Mouse (Mus musculus): ENCODE data around the gene Plg. TPM values are rescaled to one million over a fixed set of nuclear protein-coding genes. Genes with fewer than 3 reads are reported as not detected.

Plg gene
- polyA plus RNA-seq, 1 experiment from 2014 or later: not detected

- no peak for DNase-seq (ENCODE audit: extremely low spot score, low spot score)
- Histone ChIP-seq H3K27me3 (ENCODE audit: poor library complexity, severe bottlenecking) (no peaks in the 10 kb centered on the region), H3K4me3 (no peak overlapping the region), H3K36me3 (replicated peaks) (no peaks in the 10 kb centered on the region), H3K27ac (no peak overlapping the region), H3K4me1 (no peaks in the 10 kb centered on the region), H3K9me3 (peaks cover 5% of the 10 kb centered on the region; the same call in 1 of the 2 replicates)
- WGBS: 94% methylated on average over 10 of the region's 10 CpGs
These were observed 59.4 kb downstream of the Plg start for GRCm38 (mm10) chr17:12437771-12438170.

GRCm38 (mm10) chr17:12444561-12444960, 66.2 kb downstream of the Plg start:
- no peak for DNase-seq (ENCODE audit: extremely low spot score, low spot score)
- Histone ChIP-seq H3K9me3 (peaks cover 5% of the 10 kb centered on the region; the same call in 1 of the 2 replicates), H3K27ac (no peak overlapping the region), H3K36me3 (replicated peaks) (no peaks in the 10 kb centered on the region), H3K4me3 (no peak overlapping the region), H3K4me1 (no peaks in the 10 kb centered on the region), H3K27me3 (ENCODE audit: poor library complexity, severe bottlenecking) (no peaks in the 10 kb centered on the region)
- WGBS: 84% methylated on average over 2 of the region's 2 CpGs

GRCm38 (mm10) chr17:12451234-12451633, 72.8 kb downstream of the Plg start:
- WGBS: 64% methylated on average over 4 of the region's 4 CpGs
- no peaks in the 10 kb centered on the region for H3K36me3 ChIP-seq (replicated peaks)
- H3K27ac ChIP-seq: no peak overlapping the region
- no peaks in the 10 kb centered on the region for H3K9me3 ChIP-seq
- no peaks in the 10 kb centered on the region for H3K27me3 ChIP-seq (ENCODE audit: poor library complexity, severe bottlenecking)
- no peaks in the 10 kb centered on the region for H3K4me1 ChIP-seq
- no peak overlapping the region for H3K4me3 ChIP-seq
- DNase-seq (ENCODE audit: extremely low spot score, low spot score): no peak

- WGBS: 85% methylated on average over 11 of the region's 11 CpGs
- Histone ChIP-seq H3K4me1 (no peaks in the 10 kb centered on the region), H3K9me3 (no peaks in the 10 kb centered on the region), H3K27ac (no peak overlapping the region), H3K36me3 (replicated peaks) (no peaks in the 10 kb centered on the region), H3K27me3 (ENCODE audit: poor library complexity, severe bottlenecking) (no peaks in the 10 kb centered on the region), H3K4me3 (no peak overlapping the region)
- DNase-seq (ENCODE audit: extremely low spot score, low spot score): no peak
These were observed 74.6 kb downstream of the Plg start for GRCm38 (mm10) chr17:12452862-12453531.

GRCm38 (mm10) chr17:12453691-12454090, 75.3 kb downstream of the Plg start:
- H3K9me3 ChIP-seq: no peaks in the 10 kb centered on the region
- no peak overlapping the region for H3K27ac ChIP-seq
- no peaks in the 10 kb centered on the region for H3K27me3 ChIP-seq (ENCODE audit: poor library complexity, severe bottlenecking)
- no peak for DNase-seq (ENCODE audit: extremely low spot score, low spot score)
- no peaks in the 10 kb centered on the region for H3K4me1 ChIP-seq
- 86% methylated on average over 6 of the region's 6 CpGs for WGBS
- no peak overlapping the region for H3K4me3 ChIP-seq
- H3K36me3 ChIP-seq (replicated peaks): no peaks in the 10 kb centered on the region

- Histone ChIP-seq H3K27me3 (ENCODE audit: poor library complexity, severe bottlenecking) (no peaks in the 10 kb centered on the region), H3K4me3 (no peak overlapping the region), H3K4me1 (no peaks in the 10 kb centered on the region), H3K27ac (no peak overlapping the region), H3K9me3 (no peaks in the 10 kb centered on the region), H3K36me3 (replicated peaks) (no peaks in the 10 kb centered on the region)
- 86% methylated on average over 5 of the region's 5 CpGs for WGBS
- DNase-seq (ENCODE audit: extremely low spot score, low spot score): no peak
These were observed 76.9 kb downstream of the Plg start for GRCm38 (mm10) chr17:12455143-12455790.

- Histone ChIP-seq H3K4me1 (no peaks in the 10 kb centered on the region), H3K27me3 (ENCODE audit: poor library complexity, severe bottlenecking) (no peaks in the 10 kb centered on the region; the same call in 1 of the 2 replicates), H3K9me3 (no peaks in the 10 kb centered on the region), H3K36me3 (replicated peaks) (no peaks in the 10 kb centered on the region), H3K27ac (no peak overlapping the region), H3K4me3 (no peak overlapping the region)
- DNase-seq (ENCODE audit: extremely low spot score, low spot score): no peak
These were observed 82.8 kb downstream of the Plg start for GRCm38 (mm10) chr17:12461168-12461567.

GRCm38 (mm10) chr17:12466501-12467000, 88.1 kb downstream of the Plg start:
- WGBS: 83% methylated on average over 4 of the region's 4 CpGs

GRCm38 (mm10) chr17:12467642-12468041, 89.2 kb downstream of the Plg start:
- H3K36me3 ChIP-seq (replicated peaks): no peaks in the 10 kb centered on the region
- DNase-seq (ENCODE audit: extremely low spot score, low spot score): no peak
- no peaks in the 10 kb centered on the region; the same call in 1 of the 2 replicates for H3K27me3 ChIP-seq (ENCODE audit: poor library complexity, severe bottlenecking)
- 85% methylated on average over 3 of the region's 3 CpGs for WGBS
- no peak overlapping the region for H3K27ac ChIP-seq
- no peaks in the 10 kb centered on the region for H3K9me3 ChIP-seq
- no peaks in the 10 kb centered on the region for H3K4me1 ChIP-seq
- H3K4me3 ChIP-seq: no peak overlapping the region

More at GRCm38 (mm10) chr17:12466501-12467000, 88.1 kb downstream of the Plg start:
- Histone ChIP-seq H3K4me3 (no peak overlapping the region), H3K27ac (no peak overlapping the region), H3K9me3 (no peaks in the 10 kb centered on the region), H3K27me3 (ENCODE audit: poor library complexity, severe bottlenecking) (no peaks in the 10 kb centered on the region; the same call in 1 of the 2 replicates), H3K4me1 (no peaks in the 10 kb centered on the region), H3K36me3 (replicated peaks) (no peaks in the 10 kb centered on the region)
- no peak for DNase-seq (ENCODE audit: extremely low spot score, low spot score)

- no peak overlapping the region for H3K27ac ChIP-seq
- no peak overlapping the region for H3K4me3 ChIP-seq
- H3K27me3 ChIP-seq (ENCODE audit: poor library complexity, severe bottlenecking): no peaks in the 10 kb centered on the region; the same call in 1 of the 2 replicates
- no peaks in the 10 kb centered on the region for H3K36me3 ChIP-seq (replicated peaks)
- no peaks in the 10 kb centered on the region for H3K9me3 ChIP-seq
- 77% methylated on average over 5 of the region's 5 CpGs for WGBS
- H3K4me1 ChIP-seq: no peaks in the 10 kb centered on the region
- DNase-seq (ENCODE audit: extremely low spot score, low spot score): no peak
These were observed 90.3 kb downstream of the Plg start for GRCm38 (mm10) chr17:12468745-12469144.

Other genes with a start within 250 kb of the Plg start
- 49.4 and 49.5 TPM in 2 replicates for gene Map3k4, start 59.8 kb upstream of the Plg start, polyA plus RNA-seq (2016; fragmentation: Nextera tagmentation; extraction: Ambion mirVana)
- 0.04 TPM in 1 of 2 replicates, not detected in the other for gene Slc22a3, start 129.1 kb downstream of the Plg start, polyA plus RNA-seq (2016; fragmentation: Nextera tagmentation; extraction: Ambion mirVana)
- gene Slc22a2, start 205.5 kb downstream of the Plg start, polyA plus RNA-seq (2016; fragmentation: Nextera tagmentation; extraction: Ambion mirVana): not detected in 2 replicates